Mouse (Mus musculus) left cerebral cortex, postnatal 25 days (tissue): ENCODE results near the gene Pou2f1. TPM values are rescaled to one million over a fixed set of nuclear protein-coding genes. Genes with fewer than 3 reads are reported as not detected.

ENCODE experiments used
- DNase-seq, 2 experiments: peaks; one replicate each; pipeline ENCODE4 v3.0.0; 2022; ENCODE audit warnings: low spot score in 2 of 2, mixed read lengths in 1 of 2
- intact Hi-C: fragments of 180-260 bp; cut with DNase I; formaldehyde crosslinking; loops from one replicate; pipeline ENCODE4 v1.15.1; 2025
- total RNA-seq, 2 experiments: library from RNA; stranded (reverse); gene quantifications; 2 replicates each; pipeline ENCODE4 v1.2.3; 2021

Gene Pou2f1
- total RNA-seq, 2 experiments from 2014 or later, result 14.3 to 21.5 TPM

DNA sequence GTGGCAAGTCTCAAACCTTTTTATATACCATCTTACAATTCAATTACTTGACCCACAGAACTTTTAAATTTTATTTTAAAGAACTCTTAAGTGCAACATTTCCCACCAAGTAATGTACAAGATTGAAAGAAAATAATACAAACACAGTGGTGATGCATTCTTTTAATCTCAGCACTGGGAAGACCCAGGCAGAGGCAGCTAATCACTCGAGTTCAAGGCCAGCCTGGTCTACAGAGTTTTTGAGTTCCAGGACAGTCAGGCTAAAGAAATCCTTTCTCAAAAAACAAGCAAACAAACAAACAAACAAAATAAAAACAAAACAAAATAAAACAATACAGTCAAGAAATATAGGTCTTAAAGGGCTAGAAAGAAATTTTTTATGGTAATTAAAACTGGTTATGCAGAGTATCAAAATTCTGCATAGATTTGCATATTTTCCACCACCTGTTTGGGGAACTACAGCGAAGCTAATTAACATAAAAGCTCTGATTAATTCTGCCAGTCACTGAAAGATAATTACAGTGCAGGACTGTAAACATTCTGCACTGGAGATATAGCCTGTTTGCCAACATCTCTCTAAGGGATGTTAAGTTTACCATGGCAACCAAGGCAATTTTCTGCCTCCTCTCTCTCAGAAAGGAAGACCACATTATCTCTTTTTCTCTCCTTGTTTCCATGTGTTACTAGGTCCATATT lies 88.6 kb downstream of the Pou2f1 start:
- intact Hi-C loops, result no loop called here
- peak in 1 of 2 experiments; percentile 8 for DNase-seq

DNA sequence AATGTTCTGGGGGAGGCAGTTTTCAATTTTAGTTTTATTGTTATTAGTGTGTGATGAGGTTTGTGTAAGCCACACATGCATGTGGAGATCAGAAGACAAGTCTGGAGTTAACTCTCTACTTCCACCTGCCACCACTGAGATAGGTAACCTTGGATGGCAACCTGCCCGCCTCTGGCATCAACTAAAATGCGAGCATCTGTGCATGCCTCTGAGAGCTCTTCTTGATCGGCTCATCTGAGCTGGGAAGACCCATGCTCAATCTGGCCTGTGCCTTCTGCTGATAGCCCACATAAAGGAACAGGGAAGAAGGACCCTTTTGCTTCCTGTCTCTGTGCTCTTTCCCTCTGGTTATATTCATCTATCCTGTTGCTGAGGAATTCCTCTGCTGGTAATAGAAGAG lies 93.0 kb downstream of the Pou2f1 start:
- DNase-seq, result no peak
- intact Hi-C loops, result no loop called here

DNA sequence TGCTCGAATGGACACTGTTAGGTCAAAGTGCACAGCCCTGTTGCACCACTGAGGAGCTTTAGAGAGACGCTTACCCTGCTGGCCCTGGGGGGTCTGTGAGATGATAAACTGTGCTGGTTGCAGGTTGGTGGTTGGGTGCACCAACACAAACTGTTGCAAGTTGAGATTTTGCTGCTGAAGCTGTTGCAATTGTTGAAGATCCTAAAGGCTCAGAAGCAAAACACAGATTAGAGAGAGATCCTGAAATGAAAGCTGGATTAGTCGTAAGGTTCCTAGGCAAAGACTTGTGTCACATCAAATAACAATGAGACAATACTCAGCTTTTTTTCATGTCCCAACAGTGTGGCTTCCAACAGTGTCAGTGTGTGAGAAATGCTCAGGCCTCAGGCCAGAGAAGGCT lies 93.7 kb downstream of the Pou2f1 start:
- no peak for DNase-seq
- intact Hi-C loops, result no loop called here

DNA sequence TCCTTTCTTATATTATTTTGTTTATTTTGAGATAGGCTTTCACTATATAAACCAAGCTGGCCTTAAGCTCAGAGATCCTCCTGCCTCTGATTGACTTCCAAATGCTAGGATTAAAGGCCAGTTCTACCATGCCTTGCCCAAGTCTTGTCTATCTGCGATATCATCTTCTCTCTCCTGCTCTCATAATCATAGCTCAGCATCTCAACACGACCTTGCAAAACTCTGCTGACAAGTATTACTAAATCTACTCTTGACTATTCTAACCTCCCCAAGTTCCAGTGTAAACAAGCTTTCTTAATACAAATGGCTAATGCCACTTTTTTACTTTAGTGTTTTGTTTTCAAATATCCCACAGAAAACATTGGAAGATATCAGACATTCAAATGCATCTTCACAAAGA lies 94.3 kb downstream of the Pou2f1 start:
- intact Hi-C loops, result no loop called here
- DNase-seq, result no peak

DNA sequence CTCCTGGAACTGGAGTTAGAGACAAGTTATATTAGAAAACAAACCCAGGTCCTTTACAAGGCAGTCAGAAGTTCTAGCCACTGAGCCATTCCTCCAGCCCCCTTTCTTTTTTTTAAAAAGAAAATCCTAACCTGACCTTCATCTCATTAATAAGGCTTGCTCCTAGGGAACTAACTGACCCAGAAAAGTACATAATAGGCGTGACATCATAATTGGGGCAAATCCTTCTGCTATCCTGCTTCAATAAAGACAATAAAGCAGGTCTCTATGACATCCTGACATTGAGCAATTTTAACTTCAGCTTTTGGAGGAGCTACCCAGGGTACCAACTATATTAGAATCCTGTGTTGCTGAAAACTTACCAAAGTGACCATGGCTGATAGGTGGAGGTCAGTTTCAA lies 98.9 kb downstream of the Pou2f1 start:
- DNase-seq, result no peak
- intact Hi-C loops, result no loop called here

DNA sequence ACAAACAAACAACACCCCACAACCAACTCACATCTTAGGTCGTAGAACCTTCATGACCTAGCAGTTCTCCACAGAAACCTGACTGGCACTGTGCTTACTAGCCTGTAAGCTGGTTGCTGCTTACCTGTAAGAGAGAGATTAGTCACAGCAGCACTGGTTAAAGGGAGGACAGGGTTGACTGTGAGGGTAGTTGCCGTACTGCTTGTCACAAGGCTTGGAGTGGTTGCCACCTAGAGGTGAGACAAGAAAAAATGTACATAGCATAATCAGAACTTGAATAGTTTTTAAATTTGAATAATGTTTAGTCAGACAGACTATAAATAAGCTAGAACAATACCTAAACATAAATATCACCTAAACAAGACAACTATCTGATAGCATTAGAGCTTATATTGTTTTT lies 110.8 kb downstream of the Pou2f1 start:
- intact Hi-C loops, result no loop called here

DNA sequence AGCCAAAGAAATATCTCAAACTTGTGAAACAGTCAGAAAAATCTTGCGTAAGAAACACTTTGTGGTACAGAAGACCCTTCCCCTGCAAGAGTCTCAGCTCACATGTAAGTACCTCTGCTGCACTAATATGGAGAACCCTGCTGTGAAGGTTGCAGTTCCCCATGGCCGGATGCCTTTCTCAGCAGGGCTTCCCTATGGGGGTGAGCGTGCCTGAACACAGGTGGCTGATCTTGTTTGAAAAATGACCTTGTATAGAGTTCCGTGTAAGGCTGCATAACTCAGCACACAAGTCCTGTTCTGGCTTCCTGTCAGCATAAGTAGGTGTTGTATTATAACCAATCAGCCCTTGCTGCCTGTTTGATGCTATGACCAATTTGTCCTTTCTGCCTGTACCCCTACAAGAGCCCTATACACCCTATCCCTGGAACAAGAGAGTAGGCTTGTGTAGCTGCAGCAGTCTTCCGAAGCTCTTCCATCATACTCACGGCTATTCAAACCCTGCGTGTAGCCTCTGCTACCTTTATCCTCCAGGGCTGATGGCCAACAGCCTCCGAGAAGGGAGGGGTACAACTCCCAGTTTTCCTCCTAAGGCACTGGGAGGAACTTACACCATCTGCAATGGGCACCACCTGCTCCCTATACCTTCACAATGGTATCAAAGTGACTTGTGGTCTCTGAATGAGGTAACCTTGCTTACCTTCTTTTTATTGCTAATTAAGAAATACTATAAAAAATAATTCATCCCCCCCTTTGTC lies 120.2 kb downstream of the Pou2f1 start:
- DNase-seq, result no peak
- intact Hi-C loops, result no loop called here

More for the DNA sequence above, 110.8 kb downstream of the Pou2f1 start:
- no peak for DNase-seq

DNA sequence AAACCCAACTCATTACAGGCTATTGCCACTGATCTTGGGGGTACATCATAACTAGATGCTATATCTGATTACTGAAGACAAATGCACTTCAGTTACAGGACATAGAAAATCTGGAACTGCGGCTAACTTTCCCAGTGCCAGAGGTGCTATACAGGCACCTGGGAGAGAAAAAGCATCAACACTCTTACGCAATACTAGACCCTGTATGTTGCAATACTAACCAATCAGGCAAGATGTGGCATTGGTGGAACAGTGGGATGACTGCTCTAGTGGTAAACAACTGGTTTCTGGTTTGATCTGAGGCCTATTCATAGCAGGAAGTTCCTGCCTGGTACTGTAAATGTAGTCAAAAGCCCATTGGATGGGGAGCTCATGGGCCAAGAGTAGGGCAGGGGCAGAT lies 123.7 kb downstream of the Pou2f1 start:
- intact Hi-C loops, result loop anchor here (2.0 kb wide), 1 partner anchor 24 kb away; no protein-coding TSS in a partner anchor
- DNase-seq, result no peak

DNA sequence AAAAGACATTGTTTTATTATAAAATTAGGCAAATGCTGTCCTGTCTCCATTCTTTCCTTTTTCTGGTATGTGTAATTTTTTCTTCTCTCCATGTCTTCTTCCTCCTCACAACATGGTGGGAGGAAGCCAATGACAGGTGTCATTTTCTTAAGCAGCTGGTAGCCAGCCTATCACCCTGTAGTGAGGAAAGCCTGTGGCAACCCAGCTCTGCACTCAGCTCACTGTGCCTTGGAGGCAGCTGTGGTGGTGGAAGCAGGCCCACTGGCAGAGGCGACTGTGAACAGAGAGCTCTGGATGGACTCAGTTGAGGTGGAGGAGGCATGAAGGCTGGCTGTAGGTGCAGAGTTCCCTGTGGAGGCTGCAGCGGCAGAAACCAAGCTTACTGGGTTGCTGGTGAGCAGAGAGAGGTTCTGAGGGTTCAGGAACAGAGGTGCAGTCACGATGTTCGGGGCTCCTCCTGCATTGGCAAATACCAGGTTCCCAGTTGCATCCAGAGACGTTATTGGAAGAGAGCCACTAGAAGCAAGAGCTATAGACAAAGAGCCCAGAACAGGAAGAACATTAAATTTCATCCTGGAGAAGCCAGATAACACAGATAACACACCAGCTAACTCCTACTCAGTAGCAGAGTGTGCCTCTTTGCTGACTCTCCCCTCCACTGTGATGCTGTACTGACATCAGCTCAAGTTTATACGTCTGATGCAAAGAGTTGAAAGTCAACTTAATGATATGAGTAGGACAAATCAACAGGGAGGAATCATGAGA lies 126.8 kb downstream of the Pou2f1 start:
- intact Hi-C loops, result no loop called here
- peak in 1 of 2 experiments; percentile 20 for DNase-seq

DNA sequence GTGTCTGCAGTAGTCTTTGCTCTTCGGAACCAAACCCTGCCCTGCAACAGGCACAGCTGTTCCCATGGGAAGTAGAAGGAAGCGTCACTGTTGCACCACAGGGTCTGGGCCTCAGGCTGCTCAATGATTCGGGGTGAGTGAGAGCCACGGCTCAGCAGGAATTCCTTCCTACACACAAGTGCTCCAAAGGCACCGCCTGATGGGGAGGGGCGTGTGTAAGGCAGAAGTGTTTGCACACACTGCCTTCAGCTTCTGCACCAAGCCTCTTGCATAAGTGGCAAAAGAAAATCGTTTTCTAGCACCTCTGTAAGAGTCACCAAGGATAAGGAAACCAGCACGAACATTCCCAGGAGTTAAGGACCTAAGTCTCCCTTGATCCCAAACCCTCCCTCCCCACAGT lies 127.8 kb downstream of the Pou2f1 start:
- no peak for DNase-seq
- intact Hi-C loops, result no loop called here

DNA sequence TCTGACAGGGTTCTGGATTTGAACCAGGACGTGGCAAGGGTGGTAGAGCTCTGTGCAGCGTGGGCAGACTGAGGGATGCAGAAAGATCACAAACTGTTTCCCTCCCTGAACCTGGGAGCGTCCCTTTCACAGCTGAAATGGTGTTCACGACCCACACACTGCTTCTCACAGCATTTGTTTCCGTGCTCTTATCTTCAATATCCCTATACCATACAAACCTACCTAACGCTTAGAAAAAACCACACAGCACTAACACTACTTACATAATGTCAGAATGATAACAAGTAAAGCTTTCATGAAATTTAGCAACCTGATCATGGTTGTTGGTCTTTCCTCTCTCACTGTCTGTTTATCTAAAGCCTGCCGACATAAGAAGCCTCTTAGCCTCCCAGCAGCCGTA lies 133.8 kb downstream of the Pou2f1 start:
- intact Hi-C loops, result no loop called here

DNA sequence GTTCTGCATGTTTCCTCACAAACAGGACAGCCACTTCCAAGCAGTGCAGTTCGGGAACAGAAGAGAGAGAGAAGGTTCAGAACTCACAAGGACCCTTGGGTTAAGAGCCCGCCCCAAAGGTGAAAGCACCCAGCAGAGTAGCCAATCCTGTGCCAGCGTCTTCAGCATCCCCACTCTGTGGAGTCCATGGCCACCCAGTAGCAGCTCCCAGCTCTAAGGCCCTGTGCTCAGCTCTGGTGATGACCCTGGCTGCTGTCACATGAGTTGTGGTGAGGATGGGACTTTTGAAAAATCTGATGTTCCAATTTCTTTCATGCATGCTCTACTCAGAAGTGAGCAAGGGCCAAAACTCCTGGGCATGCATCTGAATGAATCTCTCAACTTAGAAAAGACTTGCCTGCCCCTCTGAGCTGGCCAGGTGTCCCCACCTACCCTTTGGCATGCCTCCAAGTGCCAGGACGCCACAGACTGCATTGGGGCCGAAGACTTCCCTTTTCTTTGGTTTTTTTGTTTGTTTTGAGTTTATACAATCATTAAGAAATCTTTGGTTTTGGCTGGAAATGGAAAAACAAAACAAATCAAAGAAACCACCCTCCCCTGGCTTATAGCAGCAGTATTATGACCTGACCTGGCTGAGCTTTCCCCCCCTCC lies 135.7 kb downstream of the Pou2f1 start:
- no peak for DNase-seq
- intact Hi-C loops, result no loop called here

More for the DNA sequence above, 133.8 kb downstream of the Pou2f1 start:
- no peak for DNase-seq

DNA sequence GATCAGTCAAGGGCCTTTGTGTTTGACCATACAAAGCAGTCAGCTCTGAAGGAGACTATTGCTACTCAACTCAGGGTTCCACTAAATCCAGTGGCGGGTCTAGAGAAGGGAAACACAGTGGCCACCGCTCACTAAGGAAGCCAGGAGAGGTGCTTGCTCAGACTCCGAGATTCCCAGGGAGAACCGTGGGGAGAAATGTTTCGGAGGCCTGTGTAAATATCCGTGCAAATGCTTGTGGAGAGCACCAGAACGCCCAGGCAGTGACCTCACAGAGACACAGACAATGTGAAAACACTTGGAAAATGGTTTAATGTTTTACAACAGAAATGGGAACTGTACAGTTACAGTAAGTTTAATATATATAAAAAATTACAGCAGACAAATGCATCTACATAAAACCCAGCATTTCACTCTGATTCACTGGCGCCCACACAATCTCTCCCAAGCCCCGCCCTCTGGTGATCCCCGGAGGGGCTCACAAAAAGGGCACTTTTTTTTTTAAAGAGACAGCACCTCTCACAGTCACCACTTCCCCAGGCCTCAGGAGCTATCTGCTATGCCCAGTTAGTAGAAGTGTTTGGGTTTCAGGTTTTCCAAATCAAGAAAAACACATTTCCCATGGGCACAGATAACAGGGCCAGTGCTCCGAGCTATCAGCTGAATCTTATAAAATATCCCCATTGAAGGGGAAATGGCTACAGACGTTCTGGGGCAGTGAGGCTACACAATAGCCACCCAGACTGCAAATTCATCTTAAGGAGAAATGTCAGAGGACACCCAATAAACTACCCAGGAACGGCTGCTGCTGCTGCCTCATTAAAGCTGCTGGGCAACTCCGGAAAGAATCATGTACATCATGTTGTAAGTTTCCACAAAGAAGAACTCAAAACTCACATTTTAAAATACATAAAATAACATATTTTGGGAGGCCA lies 137.3 kb downstream of the Pou2f1 start:
- DNase-seq, result no peak
- intact Hi-C loops, result no loop called here

DNA sequence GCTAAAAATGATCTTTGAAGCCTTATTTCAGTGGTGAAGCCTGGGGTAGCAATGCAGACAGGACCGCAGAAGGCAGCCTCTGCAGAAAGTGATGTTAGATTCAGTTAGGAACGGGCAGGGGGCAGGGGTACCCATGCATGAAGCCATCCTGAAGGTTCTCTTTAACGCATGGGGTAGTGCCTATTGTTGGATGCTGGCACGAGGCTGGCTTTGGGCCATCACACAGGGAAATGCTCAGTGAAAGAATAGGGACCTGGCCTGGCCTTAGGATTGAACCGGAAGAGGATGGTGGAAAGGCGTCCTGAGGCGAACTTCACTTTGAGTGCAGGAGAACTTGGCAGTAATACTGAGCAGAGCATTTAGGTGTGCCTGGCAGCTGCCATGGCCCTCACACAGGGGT lies 140.4 kb downstream of the Pou2f1 start:
- no peak for DNase-seq
- intact Hi-C loops, result no loop called here

DNA sequence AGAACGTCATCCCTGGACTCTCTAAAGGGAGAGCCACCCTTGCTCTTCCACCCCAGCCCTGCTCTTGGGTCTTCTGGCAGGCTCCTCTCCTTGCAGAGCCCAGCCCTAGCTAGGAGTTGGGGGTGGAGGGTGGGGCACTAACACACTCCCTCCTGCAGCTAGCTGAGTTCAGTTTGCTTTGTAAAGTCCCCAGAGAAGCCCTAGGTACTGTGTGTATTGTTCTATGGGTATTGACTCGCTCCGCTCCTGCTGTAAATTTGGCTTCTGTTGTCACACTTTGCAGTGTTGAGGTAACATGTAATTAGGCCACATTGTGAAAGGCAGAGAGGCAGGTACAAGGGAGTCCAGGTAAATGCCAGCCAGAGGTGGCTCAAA lies 141.3 kb downstream of the Pou2f1 start:
- DNase-seq, result no peak
- intact Hi-C loops, result no loop called here

DNA sequence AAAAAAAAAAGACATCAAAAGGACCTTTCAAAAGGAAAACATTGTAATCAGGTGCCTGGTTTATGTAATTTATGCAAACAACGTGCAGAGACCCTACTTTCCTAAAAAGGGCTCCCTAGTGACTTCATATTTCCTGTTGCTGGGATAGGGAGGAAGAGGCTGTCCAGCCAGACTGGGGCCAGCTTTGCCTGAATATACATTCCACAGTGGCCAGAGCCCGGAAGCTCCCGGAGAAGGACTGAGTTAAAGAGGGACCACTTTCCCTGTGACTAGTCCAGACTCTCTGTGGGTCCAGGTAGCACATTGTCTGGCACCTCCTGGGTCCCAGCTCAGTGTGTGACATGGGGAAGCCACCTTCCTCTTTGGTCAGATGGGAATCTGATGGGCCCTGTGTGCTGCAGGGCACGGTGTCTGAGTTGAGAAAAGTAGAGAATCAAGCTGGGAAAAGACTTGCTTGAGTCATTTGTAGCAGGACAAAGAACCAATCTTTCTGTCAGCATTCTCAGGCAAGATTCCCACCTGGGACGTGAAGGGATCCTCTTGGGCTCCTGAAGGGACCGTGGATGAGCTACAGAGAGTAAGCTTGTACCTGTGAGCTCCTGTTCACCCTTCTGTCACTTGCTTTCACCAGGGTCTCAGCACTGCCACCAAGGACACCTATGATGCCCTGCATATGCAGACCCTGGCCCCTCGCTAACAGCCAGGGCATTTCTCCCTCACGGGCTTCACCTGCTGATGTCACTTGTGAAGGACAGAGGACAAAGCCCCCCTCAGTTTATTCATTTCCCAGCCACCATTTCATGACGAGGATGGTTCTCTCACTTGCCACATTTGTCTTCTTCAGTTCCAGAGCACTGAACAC lies 141.9 kb downstream of the Pou2f1 start:
- no peak for DNase-seq
- intact Hi-C loops, result no loop called here

DNA sequence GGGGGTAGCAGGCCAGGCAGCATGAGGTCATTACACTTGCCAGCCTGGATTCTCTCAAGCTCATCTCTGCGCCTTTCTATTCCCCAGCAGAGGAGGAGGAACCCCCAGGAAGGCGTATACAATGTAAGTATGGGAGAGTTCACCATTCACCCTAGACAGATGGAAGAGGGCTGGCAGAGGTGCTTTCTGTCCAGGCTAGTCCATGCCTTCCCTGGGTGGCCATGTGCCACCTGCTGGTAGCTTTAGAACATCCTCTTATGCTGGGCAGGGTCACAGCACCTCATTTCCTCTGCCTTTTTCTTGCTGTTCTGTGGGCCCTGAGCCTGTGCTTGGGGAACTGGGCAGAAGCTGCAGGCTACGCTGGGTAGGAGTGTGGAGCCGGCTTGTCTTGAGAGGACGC lies 144.1 kb downstream of the Pou2f1 start:
- intact Hi-C loops, result loop anchor here (2.0 kb wide), 1 partner anchor 78 kb away; no protein-coding TSS in a partner anchor
- no peak for DNase-seq

DNA sequence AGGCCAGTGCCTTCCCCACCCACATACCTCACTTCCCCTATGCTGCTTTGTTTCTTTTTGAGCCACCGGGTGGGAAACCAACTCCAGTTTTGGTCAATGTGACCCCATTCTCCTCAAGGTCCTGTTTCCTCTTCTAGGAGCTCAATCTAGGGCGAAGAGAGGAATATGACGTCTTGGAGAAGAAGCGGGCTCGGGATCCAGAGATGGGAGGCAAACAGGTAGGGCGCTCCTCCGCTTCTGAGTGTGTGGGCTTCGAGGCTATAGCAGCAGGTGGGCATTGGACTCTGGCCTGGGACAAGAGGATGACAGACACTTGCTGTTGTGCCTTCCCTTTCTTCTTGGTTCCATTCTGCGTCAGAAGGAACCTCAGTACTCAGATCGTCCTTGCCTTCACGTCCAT lies 145.2 kb downstream of the Pou2f1 start:
- DNase-seq, result no peak
- intact Hi-C loops, result no loop called here
